Mouse (Mus musculus) heart, embryonic 12.5 days (tissue): ENCODE data around the gene Exosc8. TPM values are rescaled to one million over a fixed set of nuclear protein-coding genes. Genes with fewer than 3 reads are reported as not detected.
"Not testable (repeated sequence)": the region's sequence is repeated elsewhere in the genome, so short reads cannot be mapped to it uniquely, and the experiment has no call there.

ENCODE experiments used
- ATAC-seq: fragments of 200-750 bp; cut with Nextera tagmentation; 2 replicates; pipeline ENCODE4 v1.8.0; 2017; ENCODE audit warnings: moderate TSS enrichment, moderate library complexity; ENCODE audit not compliant: insufficient number of reproducible peaks, low FRiP score
- H3K27ac ChIP-seq: fragments of 300-500 bp; sonication (generic); 2 replicates; pipeline ENCODE4 v1.5.1; 2016; ENCODE audit warnings: mild to moderate bottlenecking, moderate library complexity; ENCODE audit not compliant: poor library complexity, severe bottlenecking
- H3K27me3 ChIP-seq: fragments of 300-500 bp; sonication (generic); replicated peaks from 2 replicates; pipeline ENCODE4 v1.6.1; 2016; ENCODE audit warnings: mild to moderate bottlenecking, moderate library complexity
- H3K36me3 ChIP-seq: fragments of 300-500 bp; sonication (generic); 2 replicates; pipeline ENCODE4 v1.6.1; 2016; ENCODE audit warnings: mild to moderate bottlenecking, moderate library complexity
- H3K4me1 ChIP-seq: fragments of 300-500 bp; sonication (generic); replicated peaks from 2 replicates; pipeline ENCODE4 v1.6.1; 2016; ENCODE audit warnings: mild to moderate bottlenecking
- H3K4me2 ChIP-seq: fragments of 300-500 bp; sonication (generic); 2 replicates; pipeline ENCODE4 v1.6.1; 2016; ENCODE audit warnings: mild to moderate bottlenecking, moderate library complexity
- H3K4me3 ChIP-seq: fragments of 300-500 bp; sonication (generic); 2 replicates; pipeline ENCODE4 v1.5.1; 2016; ENCODE audit warnings: mild to moderate bottlenecking
- H3K9ac ChIP-seq: fragments of 300-500 bp; sonication (generic); 2 replicates; pipeline ENCODE4 v1.6.1; 2016; ENCODE audit warnings: mild to moderate bottlenecking, moderate library complexity
- H3K9me3 ChIP-seq: fragments of 300-500 bp; sonication (generic); replicated peaks from 2 replicates; pipeline ENCODE4 v1.6.1; 2016; ENCODE audit warnings: mild to moderate bottlenecking, moderate library complexity
- WGBS: fragments of 180-500 bp; shearing (Covaris S2); methylation state at CpG from one replicate; pipeline ENCODE4 v1.1.7; 2016; 5-methylcytosine and 5-hydroxymethylcytosine counted together
- polyA plus RNA-seq: library from polyadenylated mRNA; unstranded; fragments of >200 nt; fragmentation: Nextera tagmentation; extraction: Ambion mirVana; gene quantifications from 2 replicates; pipeline ENCODE4 v1.2.1, GENCODE M21; 2016

Gene Exosc8
- 74.6 and 82.6 TPM in 2 replicates for polyA plus RNA-seq

DNA sequence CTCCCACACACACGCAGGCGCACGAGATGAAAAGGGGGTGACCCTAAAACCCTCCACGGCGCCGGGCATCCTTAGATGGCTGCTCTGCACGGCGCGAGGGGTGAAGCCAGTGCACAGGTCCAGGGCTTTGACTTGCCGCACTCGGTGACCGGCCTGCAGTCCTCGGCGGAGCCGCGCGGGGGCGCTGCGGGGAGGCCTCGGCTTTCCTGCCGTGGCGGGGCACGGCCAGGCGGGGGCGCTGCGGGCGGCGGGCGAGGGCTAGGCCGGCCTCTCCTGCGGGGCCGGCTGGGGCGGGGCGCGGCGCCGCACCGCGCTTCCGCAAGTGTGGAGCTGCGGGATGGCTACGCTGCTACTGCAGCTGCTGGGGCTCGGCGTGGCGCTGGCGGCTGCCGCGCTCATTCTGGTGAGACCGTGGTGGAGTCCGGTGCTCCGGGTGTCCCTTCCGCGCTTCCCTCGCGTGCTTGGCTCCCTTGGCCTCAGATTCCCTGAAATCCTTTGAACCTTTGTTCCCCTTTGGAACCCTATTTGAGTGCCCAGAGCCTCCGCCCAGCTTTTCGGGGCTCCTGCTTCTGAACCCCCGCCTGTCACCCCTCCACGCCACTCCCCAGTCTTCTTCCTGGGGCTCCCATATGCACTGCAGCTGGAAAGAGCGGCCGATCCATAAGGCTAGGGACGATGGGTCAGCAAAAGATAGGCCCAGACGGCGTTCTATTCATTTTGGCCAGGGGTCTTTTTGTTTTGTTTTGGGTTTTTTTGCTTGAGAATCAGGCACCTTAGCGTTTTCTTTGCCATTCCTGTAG, at the start of gene Exosc8, which contains the start of gene Alg5:
Gene Exosc8 (minus strand): TSS at position 147 of the 800 bp plus-strand sequence.
Gene Alg5 (plus strand): TSS at position 293 of the 800 bp plus-strand sequence.
- Histone ChIP-seq H3K4me3 (peak within 1 kb of the TSS; percentile 98), H3K9ac (peak within 1 kb of the TSS; percentile 94), H3K4me2 (peak within 1 kb of the TSS; percentile 81), H3K9me3 (no peaks in the 10 kb centered on the region), H3K36me3 (peaks cover 42% of the 10 kb centered on the region), H3K4me1 (peaks cover 11% of the 10 kb centered on the region), H3K27ac (peak within 1 kb of the TSS; percentile 100), H3K27me3 (no peaks in the 10 kb centered on the region)
- under 1% methylated on average over 65 of the region's 65 CpGs for WGBS
- peak; percentile 92 for ATAC-seq

DNA sequence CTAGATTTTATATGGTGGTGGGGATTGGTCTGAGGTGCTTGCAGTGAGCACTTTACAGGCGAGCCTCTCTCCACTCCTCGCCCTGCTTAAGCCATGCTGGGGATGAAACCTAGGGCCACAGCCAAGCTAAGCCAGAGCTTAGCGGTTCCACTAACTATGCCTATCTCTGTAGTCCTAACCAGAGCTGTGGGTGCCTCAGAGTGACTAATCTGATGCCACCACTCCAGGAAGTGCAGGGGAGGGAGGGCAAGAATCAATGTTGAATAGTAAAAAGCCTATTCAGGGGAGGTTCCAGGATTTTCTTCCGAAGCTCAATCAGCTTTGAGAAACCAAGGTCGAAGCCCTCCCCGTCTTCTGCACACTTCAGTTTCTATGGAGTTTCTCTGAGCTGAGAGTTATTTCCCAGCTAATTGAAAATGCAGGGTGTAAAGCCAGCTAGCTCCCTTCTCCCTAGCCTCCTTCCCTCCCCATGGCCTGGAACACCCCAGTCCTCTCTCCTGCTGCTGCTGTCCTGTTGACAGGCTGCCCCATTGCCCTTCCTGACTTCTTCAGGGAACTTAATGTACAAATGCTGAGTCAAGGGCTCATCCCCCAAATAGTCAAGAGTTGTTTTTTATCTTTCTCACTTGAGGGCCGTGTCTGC, 40.9 kb upstream of the Exosc8 start:
- WGBS, result 55% methylated on average over 7 of the region's 7 CpGs
- H3K9me3 ChIP-seq, result peaks cover 5% of the 10 kb centered on the region
- no peak overlapping the region for H3K4me2 ChIP-seq
- no peaks in the 10 kb centered on the region for H3K27me3 ChIP-seq
- no peak overlapping the region for H3K9ac ChIP-seq
- H3K36me3 ChIP-seq, result no peaks in the 10 kb centered on the region
- peaks cover 14% of the 10 kb centered on the region for H3K4me1 ChIP-seq
- H3K4me3 ChIP-seq, result no peak overlapping the region
- no peak overlapping the region for H3K27ac ChIP-seq
- no peak for ATAC-seq

DNA sequence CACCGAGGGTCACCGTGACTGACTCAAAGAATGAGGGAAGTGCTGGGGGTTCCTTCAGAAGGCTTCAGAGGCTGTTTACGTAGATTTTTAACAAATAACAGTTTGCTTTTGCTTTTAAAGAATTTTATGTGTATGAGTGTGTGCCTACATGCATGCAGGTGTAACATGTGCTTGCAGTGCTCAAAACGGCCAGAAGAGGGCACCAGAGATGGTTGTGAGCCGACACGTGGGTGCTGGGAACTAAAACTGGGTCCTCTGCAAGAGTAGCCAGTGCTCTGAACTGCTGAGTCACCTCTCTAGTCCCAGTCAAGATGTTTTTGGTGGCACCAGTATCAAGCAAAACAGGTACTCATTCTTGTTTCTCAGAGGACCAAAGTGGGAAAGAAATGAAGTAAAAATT, 38.4 kb upstream of the Exosc8 start:
- Histone ChIP-seq H3K27me3 (no peaks in the 10 kb centered on the region), H3K4me2 (no peak overlapping the region), H3K4me1 (peaks cover 14% of the 10 kb centered on the region), H3K4me3 (no peak overlapping the region), H3K9ac (no peak overlapping the region), H3K36me3 (no peaks in the 10 kb centered on the region), H3K9me3 (peaks cover 5% of the 10 kb centered on the region), H3K27ac (no peak overlapping the region)
- no peak for ATAC-seq
- WGBS, result 82% methylated on average over 6 of the region's 6 CpGs

DNA sequence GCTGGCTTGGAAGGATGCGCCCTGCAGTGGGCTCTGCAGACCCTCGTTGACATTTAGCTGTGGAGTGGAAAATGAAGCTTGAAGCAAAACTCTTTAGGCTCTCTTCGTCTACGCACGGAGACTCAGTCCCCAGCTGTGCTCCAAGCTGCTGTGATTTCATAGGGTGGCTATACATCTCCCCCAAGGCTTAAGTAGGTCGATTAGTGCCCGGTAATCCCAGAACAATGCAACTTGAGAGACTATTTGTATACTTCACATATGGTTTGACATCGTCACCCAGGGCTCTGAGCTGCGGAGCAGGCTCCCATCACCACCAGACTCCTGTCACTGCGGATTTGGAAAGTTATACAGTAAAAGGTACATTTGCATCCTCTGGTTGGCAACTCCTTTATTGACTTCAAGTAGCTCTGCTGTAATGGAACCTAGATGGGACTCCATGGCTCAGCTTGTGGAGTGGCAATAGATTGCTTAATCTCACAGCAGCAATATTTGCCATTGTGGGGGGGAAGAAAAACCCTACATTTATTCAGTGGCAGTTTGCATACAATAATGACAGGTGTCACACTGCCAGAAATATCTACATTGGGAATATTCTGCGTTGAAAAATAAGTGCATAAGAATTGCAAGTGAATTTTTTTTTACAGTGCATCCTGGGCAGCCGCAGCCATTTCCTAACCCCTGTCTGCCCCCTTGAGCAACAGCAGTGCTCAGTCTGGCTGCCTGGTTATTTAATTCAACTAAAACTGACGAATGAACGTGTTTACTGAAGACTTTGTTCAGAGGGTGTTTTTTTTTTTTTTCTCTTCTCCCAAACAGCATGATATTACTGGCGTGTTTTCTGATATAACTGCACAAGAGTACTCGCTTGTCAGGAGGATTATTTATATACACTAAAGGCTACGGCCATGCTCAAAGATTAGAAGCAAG, 34.4 kb upstream of the Exosc8 start:
- H3K27me3 ChIP-seq, result no peaks in the 10 kb centered on the region
- ATAC-seq, result no peak
- 73% methylated on average over 17 of the region's 17 CpGs for WGBS

DNA sequence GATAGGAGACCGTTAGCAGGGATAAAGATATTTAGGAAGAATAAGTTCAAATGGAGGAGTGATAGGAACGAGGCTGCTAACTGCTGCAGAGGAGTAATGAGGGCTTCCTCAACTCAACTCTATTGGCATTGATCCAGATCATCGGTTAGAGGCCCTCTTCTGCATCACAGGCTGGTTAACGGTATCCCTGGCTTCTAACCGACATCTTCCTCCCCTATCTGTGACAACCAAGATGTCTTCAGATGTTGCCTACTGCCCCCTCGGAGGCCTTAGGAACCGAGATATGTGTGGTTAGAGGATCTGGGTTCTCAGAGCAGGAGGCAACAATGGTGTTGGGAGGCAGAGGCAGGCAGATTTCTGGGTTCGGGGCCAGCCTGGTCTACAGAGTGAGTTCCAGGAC, 33.4 kb upstream of the Exosc8 start:
- H3K27ac ChIP-seq, result no peak overlapping the region
- no peak overlapping the region for H3K9ac ChIP-seq
- H3K4me1 ChIP-seq, result peaks cover 6% of the 10 kb centered on the region; the same call in 1 of the 2 replicates
- H3K4me3 ChIP-seq, result no peak overlapping the region
- H3K9me3 ChIP-seq, result peaks cover 3% of the 10 kb centered on the region
- H3K27me3 ChIP-seq, result no peaks in the 10 kb centered on the region
- ATAC-seq, result no peak
- WGBS, result 83% methylated on average over 8 of the region's 8 CpGs
- H3K36me3 ChIP-seq, result no peaks in the 10 kb centered on the region
- H3K4me2 ChIP-seq, result no peak overlapping the region

More for the DNA sequence above, 34.4 kb upstream of the Exosc8 start:
- Histone ChIP-seq H3K9me3 (peaks cover 5% of the 10 kb centered on the region), H3K36me3 (no peaks in the 10 kb centered on the region), H3K4me3 (no peak overlapping the region), H3K4me1 (no peaks in the 10 kb centered on the region), H3K9ac (no peak overlapping the region), H3K4me2 (no peak overlapping the region), H3K27ac (no peak overlapping the region)

DNA sequence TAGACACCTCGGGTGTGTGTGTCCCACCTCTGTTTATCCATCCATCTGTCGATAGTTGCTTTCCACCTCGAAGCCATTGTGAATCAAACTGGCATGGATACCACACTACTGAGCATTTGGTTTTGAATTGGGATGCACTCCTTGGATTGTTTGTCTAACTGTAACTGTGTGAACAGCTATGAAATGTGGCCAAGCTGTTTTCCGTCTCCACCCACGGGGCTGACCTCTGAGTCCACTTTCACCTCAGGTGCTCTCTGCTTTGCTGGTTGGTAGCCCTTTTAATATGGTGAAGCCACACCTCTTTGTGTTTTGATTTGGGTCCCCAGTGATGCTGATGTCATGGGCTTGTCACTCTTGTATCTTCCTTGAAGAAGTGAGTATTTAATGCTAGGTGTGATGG, 31.6 kb upstream of the Exosc8 start:
- 75% methylated on average over 5 of the region's 5 CpGs for WGBS
- 0 out of 2 replicates have a peak, but pooled peaks cover 2% of the 10 kb centered on the region for H3K36me3 ChIP-seq
- peaks cover 6% of the 10 kb centered on the region for H3K9me3 ChIP-seq
- no peak overlapping the region for H3K9ac ChIP-seq
- peaks cover 9% of the 10 kb centered on the region; the same call in 1 of the 2 replicates for H3K4me1 ChIP-seq
- no peak overlapping the region for H3K27ac ChIP-seq
- no peak for ATAC-seq
- no peaks in the 10 kb centered on the region for H3K27me3 ChIP-seq
- H3K4me2 ChIP-seq, result no peak overlapping the region
- H3K4me3 ChIP-seq, result no peak overlapping the region

DNA sequence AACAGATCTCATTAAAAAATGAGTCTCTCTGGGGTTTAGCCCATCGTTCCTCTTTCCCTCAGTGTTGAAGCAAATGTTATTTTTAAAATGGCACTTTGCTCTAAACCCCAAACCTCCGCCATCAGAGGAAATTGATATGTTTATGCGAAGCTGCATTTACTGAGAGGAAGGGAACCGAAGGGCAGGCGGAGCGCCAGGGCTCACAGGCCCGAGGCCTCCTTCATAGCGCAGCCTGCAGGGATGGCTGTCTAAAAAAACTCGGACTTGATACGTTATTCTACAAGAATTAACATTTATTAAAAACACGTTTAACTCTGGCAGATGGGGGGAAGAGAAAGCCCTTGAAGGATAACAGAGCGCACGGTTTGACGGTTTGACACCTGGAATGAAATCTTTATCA, 30.8 kb upstream of the Exosc8 start:
- WGBS, result 71% methylated on average over 14 of the region's 14 CpGs
- H3K4me3 ChIP-seq, result no peak overlapping the region
- no peak for ATAC-seq
- H3K36me3 ChIP-seq, result 0 out of 2 replicates have a peak, but pooled peaks cover 2% of the 10 kb centered on the region
- no peak overlapping the region for H3K4me2 ChIP-seq
- no peaks in the 10 kb centered on the region for H3K27me3 ChIP-seq
- no peak overlapping the region for H3K9ac ChIP-seq
- no peak overlapping the region for H3K27ac ChIP-seq
- H3K4me1 ChIP-seq, result peaks cover 12% of the 10 kb centered on the region
- peaks cover 6% of the 10 kb centered on the region for H3K9me3 ChIP-seq

DNA sequence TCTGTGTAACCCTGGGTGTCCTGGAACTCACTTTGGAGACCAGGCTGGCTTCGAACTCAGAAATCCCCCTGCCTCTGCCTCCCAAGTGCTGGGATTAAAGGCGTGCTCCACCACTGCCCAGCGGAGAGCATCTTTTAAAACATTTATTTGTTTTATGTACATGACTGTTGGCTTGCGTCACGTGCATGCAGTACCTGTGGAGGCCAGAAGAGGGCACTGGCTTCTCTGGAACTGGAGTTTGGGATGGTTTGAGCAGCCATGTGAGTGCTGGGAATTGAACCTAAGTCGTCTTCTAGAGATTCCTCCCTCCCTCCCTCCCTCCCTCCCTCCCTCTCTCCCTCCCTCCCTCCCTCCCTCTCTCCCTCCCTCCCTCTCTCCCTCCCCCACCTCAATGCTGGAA, 30.3 kb upstream of the Exosc8 start:
- H3K4me2 ChIP-seq, ATAC-seq, H3K4me3 ChIP-seq, H3K9ac ChIP-seq, H3K27ac ChIP-seq, H3K9me3 ChIP-seq, H3K27me3 ChIP-seq, H3K36me3 ChIP-seq: not testable (repeated sequence)
- WGBS, result 84% methylated on average over 6 of the region's 6 CpGs
- H3K4me1 ChIP-seq, result peaks cover 15% of the 10 kb centered on the region

DNA sequence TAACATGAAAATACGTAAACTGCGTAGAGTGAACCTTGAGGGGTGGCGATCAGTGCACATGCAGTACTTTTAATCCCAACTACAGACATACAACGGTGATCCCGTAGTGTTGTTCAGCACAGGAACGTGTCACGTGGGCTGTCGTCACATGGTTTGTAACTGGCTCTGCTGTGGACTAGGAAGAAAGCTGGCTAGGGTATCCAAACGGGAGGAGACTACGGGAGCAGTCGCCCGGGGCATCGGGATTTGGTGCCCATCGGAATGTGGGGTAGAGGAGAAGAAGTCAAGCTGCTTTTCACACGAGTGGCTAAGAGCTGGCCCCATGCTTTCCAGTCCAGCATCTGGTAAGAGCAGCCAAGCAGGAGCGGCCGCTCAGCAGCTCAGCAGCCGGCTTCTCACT, 29.2 kb upstream of the Exosc8 start:
- Histone ChIP-seq H3K36me3 (0 out of 2 replicates have a peak, but pooled peaks cover 2% of the 10 kb centered on the region), H3K9me3 (peaks cover 6% of the 10 kb centered on the region), H3K27ac (no peak overlapping the region), H3K4me2 (peak overlapping the region; percentile 40), H3K4me1 (peaks cover 15% of the 10 kb centered on the region), H3K9ac (no peak overlapping the region), H3K4me3 (peak overlapping the region; percentile 8; the same call in 1 of the 2 replicates), H3K27me3 (no peaks in the 10 kb centered on the region)
- 62% methylated on average over 18 of the region's 18 CpGs for WGBS
- ATAC-seq, result no peak

DNA sequence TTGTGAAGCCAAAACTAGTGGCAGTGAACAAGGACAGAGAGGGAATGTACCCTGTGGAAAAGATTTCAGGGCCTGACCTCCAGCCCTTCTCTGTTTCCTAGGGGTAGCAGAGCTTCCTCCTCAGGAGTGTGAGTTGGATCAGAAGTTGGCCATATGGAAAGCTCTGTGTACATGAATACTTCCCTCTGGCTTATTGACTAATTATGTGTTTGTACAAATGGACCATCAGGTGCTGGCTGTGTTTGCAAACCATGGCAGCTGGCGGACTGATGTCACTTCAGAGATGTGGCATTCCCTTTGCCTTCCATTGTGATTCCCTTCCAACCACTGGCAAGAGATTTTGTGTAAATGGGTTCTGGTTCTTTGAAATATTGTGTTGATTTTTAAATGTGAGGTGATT, 26.1 kb upstream of the Exosc8 start:
- 89% methylated on average over 1 of the region's 1 CpGs for WGBS
- ATAC-seq, result no peak
- no peak overlapping the region for H3K4me3 ChIP-seq
- no peak overlapping the region for H3K4me2 ChIP-seq
- no peaks in the 10 kb centered on the region for H3K27me3 ChIP-seq
- H3K4me1 ChIP-seq, result peaks cover 18% of the 10 kb centered on the region
- H3K27ac ChIP-seq, result no peak overlapping the region
- H3K36me3 ChIP-seq, result 0 out of 2 replicates have a peak, but pooled peaks cover 2% of the 10 kb centered on the region
- H3K9me3 ChIP-seq, result peaks cover 6% of the 10 kb centered on the region
- no peak overlapping the region for H3K9ac ChIP-seq
